Mouse (Mus musculus) kidney, postnatal 10 days (tissue): ENCODE results near the gene Cd47.

Experiments used
- DNase-seq: peaks from one replicate; pipeline ENCODE4 v3.0.0; 2021; ENCODE audit warnings: mixed read lengths

Cd47 gene

GRCm38 (mm10) chr16:49799597-49800561 lies at the start of gene Cd47:
Cd47 (plus strand) TSS chr16:49800533.
- DNase-seq = peak; percentile 60

GRCm38 (mm10) chr16:49752906-49753305 lies 47.4 kb upstream of the Cd47 start:
- DNase-seq = no peak

- DNase-seq = no peak
These were observed 47.0 kb upstream of the Cd47 start for GRCm38 (mm10) chr16:49753318-49753717.

- no peak for DNase-seq
These were observed 39.7 kb upstream of the Cd47 start for GRCm38 (mm10) chr16:49760517-49761203.

- no peak for DNase-seq
These were observed 38.4 kb upstream of the Cd47 start for GRCm38 (mm10) chr16:49761981-49762380.

- peak; percentile 61 for DNase-seq
These were observed 34.0 kb upstream of the Cd47 start for GRCm38 (mm10) chr16:49766326-49766725.

- DNase-seq = no peak
These were observed 31.8 kb upstream of the Cd47 start for GRCm38 (mm10) chr16:49768491-49769031.

GRCm38 (mm10) chr16:49769831-49770261 lies 30.5 kb upstream of the Cd47 start:
- no peak for DNase-seq

- DNase-seq = no peak
These were observed 29.8 kb upstream of the Cd47 start for GRCm38 (mm10) chr16:49770320-49771189.

- DNase-seq = no peak
These were observed 28.5 kb upstream of the Cd47 start for GRCm38 (mm10) chr16:49771609-49772396.

- no peak for DNase-seq
These were observed 27.8 kb upstream of the Cd47 start for GRCm38 (mm10) chr16:49772576-49772975.

- no peak for DNase-seq
These were observed 27.3 kb upstream of the Cd47 start for GRCm38 (mm10) chr16:49773068-49773467.

- no peak for DNase-seq
These were observed 26.0 kb upstream of the Cd47 start for GRCm38 (mm10) chr16:49774059-49775001.

GRCm38 (mm10) chr16:49775002-49775966 lies 25.0 kb upstream of the Cd47 start:
- DNase-seq = no peak

GRCm38 (mm10) chr16:49776981-49777380 lies 23.4 kb upstream of the Cd47 start:
- DNase-seq = no peak

GRCm38 (mm10) chr16:49781556-49782156 lies 18.7 kb upstream of the Cd47 start:
- DNase-seq = no peak

GRCm38 (mm10) chr16:49783369-49783768 lies 17.0 kb upstream of the Cd47 start:
- no peak for DNase-seq

- no peak for DNase-seq
These were observed 14.2 kb upstream of the Cd47 start for GRCm38 (mm10) chr16:49786116-49786515.

- DNase-seq = no peak
These were observed 12.6 kb upstream of the Cd47 start for GRCm38 (mm10) chr16:49787714-49788113.
